Mouse (Mus musculus) myocyte (in vitro differentiated cells): ENCODE results near the gene Lama2. TPM values are rescaled to one million over a fixed set of nuclear protein-coding genes. Genes with fewer than 3 reads are reported as not detected.

ENCODE experiments used
- H3K27me3 ChIP-seq: one replicate; pipeline ENCODE4 v1.6.1; 2011; ENCODE audit not compliant: control insufficient read depth, insufficient read depth, insufficient read length
- H3K36me3 ChIP-seq: one replicate; pipeline ENCODE4 v1.6.1; 2011; ENCODE audit not compliant: control insufficient read depth, insufficient read depth
- H3K4me2 ChIP-seq: one replicate; pipeline ENCODE4 v1.6.1; 2011; ENCODE audit warnings: low read depth, control low read depth
- H3K4me3 ChIP-seq: one replicate; pipeline ENCODE4 v1.5.1; 2011; ENCODE audit warnings: mild to moderate bottlenecking, control low read depth, moderate library complexity
- H3K79me2 ChIP-seq: one replicate; pipeline ENCODE4 v1.6.1; 2011; ENCODE audit not compliant: control insufficient read depth, insufficient read depth
- H3ac ChIP-seq: one replicate; pipeline ENCODE4 v1.6.1; 2011; ENCODE audit not compliant: control insufficient read depth, insufficient read length
- CEBPB ChIP-seq: IDR thresholded peaks from 2 replicates; pipeline ENCODE4 v1.6.1; 2011; ENCODE audit warnings: mild to moderate bottlenecking, moderate library complexity; ENCODE audit not compliant: poor library complexity, insufficient read depth, severe bottlenecking
- E2F4 ChIP-seq: IDR thresholded peaks from one replicate; pipeline ENCODE4 v1.6.1; 2011; ENCODE audit warnings: mild to moderate bottlenecking, control low read depth, moderate library complexity; ENCODE audit not compliant: insufficient read depth
- MAX ChIP-seq: IDR thresholded peaks from one replicate; pipeline ENCODE4 v1.6.1; 2011; ENCODE audit warnings: low read depth, mild to moderate bottlenecking, control low read depth
- MYOD1 ChIP-seq, 3 experiments: IDR thresholded peaks; one replicate each; pipeline ENCODE4 v1.6.1; 2011; ENCODE audit warnings: control low read depth in 2 of 3, low read depth in 2 of 3, mild to moderate bottlenecking in 2 of 3, moderate library complexity in 1 of 3; ENCODE audit not compliant: insufficient read length in 2 of 3, control insufficient read depth in 1 of 3
- MYOG ChIP-seq, 3 experiments: IDR thresholded peaks; one replicate each; pipeline ENCODE4 v1.6.1; 2011; ENCODE audit warnings: control low read depth in 2 of 3, low read depth in 2 of 3, mild to moderate bottlenecking in 2 of 3; ENCODE audit not compliant: insufficient read length in 2 of 3, control insufficient read depth in 1 of 3, insufficient read depth in 1 of 3
- POLR2A ChIP-seq: IDR thresholded peaks from one replicate; pipeline ENCODE4 v1.6.1; 2011; ENCODE audit warnings: low read depth, mild to moderate bottlenecking, control low read depth, moderate library complexity; ENCODE audit not compliant: insufficient read length
- POLR2AphosphoS2 ChIP-seq: IDR thresholded peaks from one replicate; pipeline ENCODE4 v1.6.1; 2011; ENCODE audit warnings: low read depth, control low read depth; ENCODE audit not compliant: insufficient read length
- REST ChIP-seq: IDR thresholded peaks from one replicate; pipeline ENCODE4 v1.6.1; 2011; ENCODE audit warnings: mild to moderate bottlenecking, control low read depth, moderate library complexity; ENCODE audit not compliant: insufficient read depth, insufficient read length
- SRF ChIP-seq: IDR thresholded peaks from one replicate; pipeline ENCODE4 v1.6.1; 2011; ENCODE audit warnings: low read depth; ENCODE audit not compliant: control insufficient read depth, insufficient read length
- TCF12 ChIP-seq: IDR thresholded peaks from one replicate; pipeline ENCODE4 v1.6.1; 2011; ENCODE audit warnings: mild to moderate bottlenecking, control low read depth; ENCODE audit not compliant: poor library complexity, insufficient read depth, severe bottlenecking
- TCF3 ChIP-seq: IDR thresholded peaks from one replicate; pipeline ENCODE4 v1.6.1; 2011; ENCODE audit warnings: low read depth, control low read depth; ENCODE audit not compliant: insufficient read length
- USF1 ChIP-seq: IDR thresholded peaks from one replicate; pipeline ENCODE4 v1.6.1; 2011; ENCODE audit warnings: low read depth, mild to moderate bottlenecking, control low read depth, moderate library complexity
- polyA plus RNA-seq: library from polyadenylated mRNA; unstranded; fragments of >200 nt; fragmentation: generic; extraction: Trizol; gene quantifications from one replicate; pipeline ENCODE4 v1.2.1, GENCODE M21; 2012; ENCODE audit warnings: missing spikeins

The Lama2 gene
- polyA plus RNA-seq, 1 experiment = 15.1 TPM

- no peaks in the 10 kb centered on the region for H3K27me3 ChIP-seq
These were observed 445.3 kb downstream of the Lama2 start for GRCm38 (mm10) chr10:27174271-27174670.

GRCm38 (mm10) chr10:27164738-27165137 is 454.8 kb downstream of the Lama2 start:
- TF ChIP-seq CEBPB (no peak), E2F4 (no peak), USF1 (no peak), TCF12 (no peak), TCF3 (no peak), MAX (no peak), MYOG (IDR thresholded peaks at IDR 0.05; ENCODE audit: control insufficient read depth in 1 of 3, insufficient read depth in 1 of 3, insufficient read length in 2 of 3, low read depth in 2 of 3) (no peak)
- Histone ChIP-seq H3ac (no peak overlapping the region), H3K27me3 (no peaks in the 10 kb centered on the region)

More at GRCm38 (mm10) chr10:27174271-27174670, 445.3 kb downstream of the Lama2 start:
- TF ChIP-seq CEBPB (no peak), MYOG (IDR thresholded peaks at IDR 0.05; ENCODE audit: control insufficient read depth in 1 of 3, insufficient read depth in 1 of 3, insufficient read length in 2 of 3, low read depth in 2 of 3) (no peak), REST (no peak), TCF12 (no peak), MYOD1 (IDR thresholded peaks at IDR 0.05; ENCODE audit: control insufficient read depth in 1 of 3, insufficient read length in 2 of 3, low read depth in 2 of 3) (no peak), USF1 (no peak), POLR2A (no peak), POLR2AphosphoS2 (no peak), E2F4 (no peak), MAX (no peak), TCF3 (no peak), SRF (no peak)
- H3K36me3 ChIP-seq = no peaks in the 10 kb centered on the region
- no peak overlapping the region for H3ac ChIP-seq
- H3K4me2 ChIP-seq = no peak overlapping the region
- H3K79me2 ChIP-seq = no peaks in the 10 kb centered on the region
- H3K4me3 ChIP-seq = no peak overlapping the region

GRCm38 (mm10) chr10:27162364-27162763 is 457.2 kb downstream of the Lama2 start:
- Histone ChIP-seq H3K4me2 (no peak overlapping the region), H3ac (no peak overlapping the region), H3K36me3 (no peaks in the 10 kb centered on the region), H3K79me2 (no peaks in the 10 kb centered on the region), H3K4me3 (no peak overlapping the region), H3K27me3 (no peaks in the 10 kb centered on the region)
- TF ChIP-seq MAX (no peak), CEBPB (no peak), E2F4 (no peak), TCF12 (no peak), MYOG (IDR thresholded peaks at IDR 0.05; ENCODE audit: control insufficient read depth in 1 of 3, insufficient read depth in 1 of 3, insufficient read length in 2 of 3, low read depth in 2 of 3) (no peak), USF1 (no peak), REST (no peak), POLR2A (no peak), MYOD1 (IDR thresholded peaks at IDR 0.05; ENCODE audit: control insufficient read depth in 1 of 3, insufficient read length in 2 of 3, low read depth in 2 of 3) (no peak)

More at GRCm38 (mm10) chr10:27164738-27165137, 454.8 kb downstream of the Lama2 start:
- H3K79me2 ChIP-seq = no peaks in the 10 kb centered on the region
- no peaks in the 10 kb centered on the region for H3K36me3 ChIP-seq
- H3K4me2 ChIP-seq = no peak overlapping the region
- no peak overlapping the region for H3K4me3 ChIP-seq

- H3K27me3 ChIP-seq = no peaks in the 10 kb centered on the region
- H3K4me3 ChIP-seq = no peak overlapping the region
- H3K4me2 ChIP-seq = no peak overlapping the region
- H3ac ChIP-seq = no peak overlapping the region
- H3K79me2 ChIP-seq = no peaks in the 10 kb centered on the region
- TF ChIP-seq TCF12 = no peak
- no peak for TF ChIP-seq E2F4
- TF ChIP-seq MYOG (IDR thresholded peaks at IDR 0.05; ENCODE audit: control insufficient read depth in 1 of 3, insufficient read depth in 1 of 3, insufficient read length in 2 of 3, low read depth in 2 of 3) = no peak
- TF ChIP-seq REST = no peak
- TF ChIP-seq MYOD1 (IDR thresholded peaks at IDR 0.05; ENCODE audit: control insufficient read depth in 1 of 3, insufficient read length in 2 of 3, low read depth in 2 of 3) = no peak
- TF ChIP-seq POLR2AphosphoS2 = no peak
- no peak for TF ChIP-seq POLR2A
- no peak for TF ChIP-seq TCF3
- no peak for TF ChIP-seq CEBPB
- TF ChIP-seq MAX = no peak
- no peak for TF ChIP-seq USF1
- no peak for TF ChIP-seq SRF
- no peaks in the 10 kb centered on the region for H3K36me3 ChIP-seq
These were observed 469.3 kb downstream of the Lama2 start for GRCm38 (mm10) chr10:27150220-27150619.

GRCm38 (mm10) chr10:27140422-27140821 is 479.1 kb downstream of the Lama2 start:
- TF ChIP-seq USF1 (no peak), MYOD1 (IDR thresholded peaks at IDR 0.05; ENCODE audit: control insufficient read depth in 1 of 3, insufficient read length in 2 of 3, low read depth in 2 of 3) (no peak), MYOG (IDR thresholded peaks at IDR 0.05; ENCODE audit: control insufficient read depth in 1 of 3, insufficient read depth in 1 of 3, insufficient read length in 2 of 3, low read depth in 2 of 3) (no peak), TCF12 (no peak), SRF (no peak), REST (no peak), POLR2AphosphoS2 (no peak), CEBPB (no peak), MAX (no peak), POLR2A (no peak), E2F4 (no peak), TCF3 (no peak)
- no peak overlapping the region for H3K4me2 ChIP-seq
- H3K27me3 ChIP-seq = no peaks in the 10 kb centered on the region
- no peaks in the 10 kb centered on the region for H3K79me2 ChIP-seq
- H3ac ChIP-seq = no peak overlapping the region
- H3K36me3 ChIP-seq = no peaks in the 10 kb centered on the region
- H3K4me3 ChIP-seq = no peak overlapping the region
